Comparison of ENCODE assay signal across 8 mouse cellular contexts in genomic region chr2:126006088-126006487, GRCm38 (mm10). TPM values are rescaled to one million over a fixed set of nuclear protein-coding genes. Genes with fewer than 3 reads are reported as not detected.
A peak's percentile ranks its signal among the peaks of the same experiment; 100 is the strongest.
DNase-seq lines count a peak whose midpoint lies in the region; ATAC-seq and TF ChIP-seq lines count a peak whose summit lies in the region.

No protein-coding gene starts in this region.

- TF ChIP-seq CTCF in bone marrow, adult 2 months (IDR thresholded peaks at IDR 0.05; ENCODE audit: control insufficient read depth, insufficient read depth, low read length) = peak; percentile 30

- 42% methylated on average over 3 of the region's 3 CpGs for WGBS in bone marrow, adult 2 months
- WGBS in forebrain, embryonic 10.5 days = 62% methylated on average over 3 of the region's 3 CpGs
- 47% methylated on average over 3 of the region's 3 CpGs for WGBS in hindbrain, embryonic 12.5 days

- H3K9me3 ChIP-seq in forebrain, embryonic 10.5 days = no peaks in the 10 kb centered on the region
- H3K9me3 ChIP-seq in hindbrain, embryonic 12.5 days (replicated peaks) = no peaks in the 10 kb centered on the region

- no peak overlapping the region for H3K27ac ChIP-seq in bone marrow, adult 2 months (ENCODE audit: control insufficient read depth, insufficient read depth, low read depth, low read length, poor library complexity)
- H3K27ac ChIP-seq in forebrain, embryonic 10.5 days = no peak overlapping the region
- H3K27ac ChIP-seq in hindbrain, embryonic 12.5 days = no peak overlapping the region

- H3K36me3 ChIP-seq in forebrain, embryonic 10.5 days (replicated peaks) = no peaks in the 10 kb centered on the region
- H3K36me3 ChIP-seq in hindbrain, embryonic 12.5 days = no peaks in the 10 kb centered on the region

- H3K9ac ChIP-seq in hindbrain, embryonic 12.5 days = no peak overlapping the region

- no peak for TF ChIP-seq POLR2A in bone marrow, adult 2 months (IDR thresholded peaks at IDR 0.05; ENCODE audit: borderline replicate concordance, control insufficient read depth, low read depth, low read length)

- ATAC-seq in hindbrain, embryonic 12.5 days (ENCODE audit: low FRiP score) = peak; percentile 32; the same call in 1 of the 2 replicates
- no peak for ATAC-seq in erythroblast, adult 5-6 weeks (replicated peaks; ENCODE audit: low FRiP score, poor library complexity, severe bottlenecking)

- H3K4me3 ChIP-seq in bone marrow, adult 2 months (replicated peaks; ENCODE audit: control insufficient read depth, low read depth, low read length) = no peak overlapping the region
- H3K4me3 ChIP-seq in forebrain, embryonic 10.5 days = no peak overlapping the region
- no peak overlapping the region for H3K4me3 ChIP-seq in hindbrain, embryonic 12.5 days

- no peaks in the 10 kb centered on the region for H3K27me3 ChIP-seq in forebrain, embryonic 10.5 days (ENCODE audit: poor library complexity, severe bottlenecking)
- no peaks in the 10 kb centered on the region for H3K27me3 ChIP-seq in hindbrain, embryonic 12.5 days

- H3K4me2 ChIP-seq in hindbrain, embryonic 12.5 days (replicated peaks) = no peak overlapping the region

- H3K4me1 ChIP-seq in bone marrow, adult 2 months (ENCODE audit: control insufficient read depth, insufficient read depth, low read length) = no peaks in the 10 kb centered on the region
- no peaks in the 10 kb centered on the region for H3K4me1 ChIP-seq in forebrain, embryonic 10.5 days
- no peaks in the 10 kb centered on the region for H3K4me1 ChIP-seq in hindbrain, embryonic 12.5 days

- peak; percentile 9 for DNase-seq in ES-CJ7 (ENCODE audit: low read depth, low spot score)
- peak; percentile 41 for DNase-seq in forebrain, embryonic 10.5 days (ENCODE audit: extremely low spot score, low spot score)
- peak; percentile 53 to 62 for DNase-seq in layer of hippocampus, postnatal 10 days (ENCODE audit: low spot score in 2 of 2)
- DNase-seq in lung, postnatal 25 days (ENCODE audit: low spot score) = peak; percentile 50
- peak; percentile 69 for DNase-seq in retina, postnatal 1 day

RNA-seq across cellular contexts. Expression of gene Fgf7, which starts 28.4 kb away (rescaled TPM):
- 0.95 and 1.1 TPM in 2 replicates for polyA plus RNA-seq in bone marrow, adult 2 months (2011; ENCODE audit: insufficient read depth, insufficient read length, low replicate concordance, missing spikeins)
- polyA plus RNA-seq in forebrain, embryonic 10.5 days (2016; fragmentation: Nextera tagmentation; extraction: Ambion mirVana) = 0.06 TPM in 1 of 2 replicates, not detected in the other
- polyA plus RNA-seq in hindbrain, embryonic 12.5 days (2016; fragmentation: Nextera tagmentation; extraction: Ambion mirVana) = 1.0 and 2.4 TPM in 2 replicates
- under 1 TPM; 0.41 to 0.76 TPM for total RNA-seq in layer of hippocampus, postnatal 10 days (2021)
- not detected in 2 replicates for total RNA-seq in erythroblast, adult 5-6 weeks (2015; ENCODE audit: low replicate concordance)
- total RNA-seq in erythroblast, adult 5-6 weeks (2017; ENCODE audit: low replicate concordance) = not detected in 2 replicates

Comparison
In these comparisons a context has a peak if more than half of its experiments do, and no peak if none do; other contexts are left out.
1. DNase-seq: peak in every context shown above with its lines; median percentile 69 in retina, postnatal 1 day; 58 in layer of hippocampus, postnatal 10 days; 50 in lung, postnatal 25 days; 41 in forebrain, embryonic 10.5 days; 9 in ES-CJ7.